Mouse (Mus musculus): ENCODE measurements around the gene Gpr15.

The Gpr15 gene

GRCm38 (mm10) chr16:58671212-58671985 is 47.5 kb downstream of the Gpr15 start:
- DNase-seq (ENCODE audit: low read depth, low spot score): no peak

- no peak for DNase-seq (ENCODE audit: low read depth, low spot score)
These were observed 48.2 kb downstream of the Gpr15 start for GRCm38 (mm10) chr16:58670643-58671042.

- peak; percentile 64 for DNase-seq (ENCODE audit: low read depth, low spot score)
These were observed 48.8 kb downstream of the Gpr15 start, which contains the start of gene Cpox for GRCm38 (mm10) chr16:58669917-58670630. TSS of gene Cpox (plus strand) at chr16:58670292.

- DNase-seq (ENCODE audit: low read depth, low spot score): no peak
These were observed 49.6 kb downstream of the Gpr15 start for GRCm38 (mm10) chr16:58669264-58669663.

GRCm38 (mm10) chr16:58668586-58668985 is 50.3 kb downstream of the Gpr15 start:
- DNase-seq (ENCODE audit: low read depth, low spot score): no peak
